ENCODE assay signal across 12 mouse cellular contexts in genomic region chr5:50008841-50009240, GRCm38 (mm10).
"Had no signal": no experiment of that assay in that cellular context is flagged by ENCODE, and none has a peak within 500 bp of the region (broad histone marks: within the 10 kb centered on the region; RNA-seq: fewer than 3 reads in every experiment).

No protein-coding gene starts in this region.

- H3K9ac ChIP-seq: kidney, embryonic 15.5 days; limb, embryonic 13.5 days; liver, embryonic 14.5 days; midbrain, embryonic 15.5 days; neural tube, embryonic 13.5 days had no signal

- DNase-seq: kidney, adult 11 months; kidney, postnatal 14 days; left cerebral cortex, postnatal 4 days; lung, adult 18-20 months; right cerebral cortex, postnatal 14 days; thymus, postnatal 36 days had no signal

- H3K4me3 ChIP-seq: kidney, embryonic 15.5 days; limb, embryonic 13.5 days; megakaryocyte, embryonic 14.5 days; midbrain, embryonic 15.5 days; neural tube, embryonic 13.5 days had no signal

- ATAC-seq: midbrain, embryonic 15.5 days had no signal

- H3K27ac ChIP-seq: kidney, embryonic 15.5 days; limb, embryonic 13.5 days; liver, embryonic 14.5 days; midbrain, embryonic 15.5 days; neural tube, embryonic 13.5 days had no signal

- H3K4me1 ChIP-seq: kidney, embryonic 15.5 days; limb, embryonic 13.5 days; megakaryocyte, embryonic 14.5 days; midbrain, embryonic 15.5 days; neural tube, embryonic 13.5 days had no signal

- H3K9me3 ChIP-seq: kidney, embryonic 15.5 days; limb, embryonic 13.5 days; megakaryocyte, embryonic 14.5 days; midbrain, embryonic 15.5 days; neural tube, embryonic 13.5 days had no signal

- H3K27me3 ChIP-seq: kidney, embryonic 15.5 days; limb, embryonic 13.5 days; megakaryocyte, embryonic 14.5 days; midbrain, embryonic 15.5 days; neural tube, embryonic 13.5 days had no signal

- H3K36me3 ChIP-seq: midbrain, embryonic 15.5 days had no signal

- H3K4me2 ChIP-seq: kidney, embryonic 15.5 days; limb, embryonic 13.5 days; midbrain, embryonic 15.5 days; neural tube, embryonic 13.5 days had no signal
